Mouse (Mus musculus) heart, adult 2 months (tissue): ENCODE measurements around the gene Crhr2.

Experiments used
- CTCF ChIP-seq: fragments of 200-600 bp; IDR thresholded peaks from 2 replicates; pipeline ENCODE4 v1.8.1; 2022; ENCODE audit warnings: antibody characterized with exemption, mild to moderate bottlenecking, moderate library complexity
- EP300 ChIP-seq: fragments of 200-500 bp; IDR thresholded peaks from 2 replicates; pipeline ENCODE4 v1.6.1; 2011; ENCODE audit warnings: low read depth, low read length, control low read depth; ENCODE audit not compliant: insufficient read depth
- POLR2A ChIP-seq: fragments of 200-500 bp; IDR thresholded peaks from 2 replicates; pipeline ENCODE4 v1.6.1; 2011; ENCODE audit warnings: mild to moderate bottlenecking, low read depth, low read length, control low read depth; ENCODE audit not compliant: insufficient read depth

DNA sequence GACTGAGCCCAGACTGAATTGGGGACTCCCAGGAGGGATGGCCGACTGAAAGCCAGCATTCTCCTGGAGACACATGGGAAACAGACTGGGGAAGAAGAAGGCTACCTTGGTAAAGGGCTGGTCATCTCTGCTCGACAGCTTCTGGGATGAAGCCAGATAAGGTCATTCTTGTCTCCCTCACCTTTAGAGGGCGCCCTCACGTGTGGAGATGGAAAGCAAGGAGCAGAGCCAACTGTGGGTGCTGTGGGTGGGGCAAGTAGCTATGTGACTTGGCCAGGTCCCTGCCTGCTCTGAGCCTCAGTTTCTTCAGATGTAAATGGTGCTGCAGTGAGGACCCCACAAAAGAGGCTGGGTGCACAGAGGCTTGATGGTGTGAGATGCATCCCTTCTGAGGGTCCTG is 42.2 kb downstream of the Crhr2 start:
- TF ChIP-seq POLR2A (no peak), EP300 (no peak), CTCF (peak; percentile 43)
